Mouse (Mus musculus) testis, adult 2 months (tissue): ENCODE measurements around the gene Msmo1. TPM values are rescaled to one million over a fixed set of nuclear protein-coding genes. Genes with fewer than 3 reads are reported as not detected.

Experiments used
- H3K27ac ChIP-seq: fragments of 200-500 bp; 2 replicates; pipeline ENCODE4 v1.5.1; 2012; ENCODE audit warnings: low read depth, low read length; ENCODE audit not compliant: control insufficient read depth, insufficient read depth
- H3K27me3 ChIP-seq: fragments of 200-500 bp; 2 replicates; pipeline ENCODE4 v1.6.1; 2012; ENCODE audit warnings: mild to moderate bottlenecking, low read length, moderate library complexity; ENCODE audit not compliant: control insufficient read depth, insufficient read depth
- H3K36me3 ChIP-seq: fragments of 200-500 bp; 2 replicates; pipeline ENCODE4 v1.6.1; 2012; ENCODE audit warnings: mild to moderate bottlenecking, low read length; ENCODE audit not compliant: control insufficient read depth, insufficient read depth
- H3K4me1 ChIP-seq: fragments of 200-500 bp; 2 replicates; pipeline ENCODE4 v1.6.1; 2012; ENCODE audit warnings: low read length; ENCODE audit not compliant: control insufficient read depth, insufficient read depth
- H3K4me3 ChIP-seq: fragments of 200-500 bp; 2 replicates; pipeline ENCODE4 v1.5.1; 2012; ENCODE audit warnings: low read depth, mild to moderate bottlenecking, low read length, moderate library complexity, mixed read lengths; ENCODE audit not compliant: control insufficient read depth
- CTCF ChIP-seq: fragments of 200-500 bp; IDR thresholded peaks from 2 replicates; pipeline ENCODE4 v1.5.1; 2012; ENCODE audit warnings: low read depth, mild to moderate bottlenecking, inconsistent platforms, low read length, moderate library complexity; ENCODE audit not compliant: control insufficient read depth, insufficient read depth, insufficient replicate concordance
- POLR2A ChIP-seq: fragments of 200-500 bp; IDR thresholded peaks from 2 replicates; pipeline ENCODE4 v1.6.1; 2012; ENCODE audit warnings: low read depth, mild to moderate bottlenecking, inconsistent platforms, low read length, moderate library complexity; ENCODE audit not compliant: control insufficient read depth
- polyA plus RNA-seq: library from polyadenylated mRNA; depleted of rRNA; stranded (reverse); fragments of >200 nt; gene quantifications from 2 replicates; pipeline ENCODE4 v1.2.3, GENCODE M21; 2012

Gene Msmo1
- polyA plus RNA-seq, 1 experiment: 9.9 TPM

DNA sequence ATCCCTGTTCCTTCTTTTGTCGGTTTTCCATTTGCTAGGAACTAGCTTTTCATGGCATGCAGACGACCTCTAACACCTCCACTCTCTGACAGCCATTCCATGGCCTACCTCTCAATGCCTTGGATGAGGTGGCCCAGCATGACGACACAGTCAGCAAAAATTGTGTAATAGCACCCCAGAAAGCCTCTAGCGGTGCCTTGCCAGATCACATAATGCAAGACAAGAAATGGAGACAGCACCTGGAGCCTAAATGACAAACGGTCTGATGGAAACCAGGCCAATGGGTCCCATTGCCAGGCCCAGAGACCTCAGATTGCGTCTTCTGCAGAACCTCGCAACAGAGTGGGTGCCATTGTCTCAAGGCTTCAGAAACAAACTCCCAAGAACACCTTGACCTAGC, 21.1 kb downstream of the Msmo1 start:
- no peaks in the 10 kb centered on the region for H3K36me3 ChIP-seq
- peaks cover 3% of the 10 kb centered on the region; the same call in 1 of the 2 replicates for H3K4me1 ChIP-seq
- no peak overlapping the region; the same call in 1 of the 2 replicates for H3K4me3 ChIP-seq
- H3K27me3 ChIP-seq: no peaks in the 10 kb centered on the region
- no peak overlapping the region for H3K27ac ChIP-seq
- TF ChIP-seq POLR2A (no peak), CTCF (no peak)

DNA sequence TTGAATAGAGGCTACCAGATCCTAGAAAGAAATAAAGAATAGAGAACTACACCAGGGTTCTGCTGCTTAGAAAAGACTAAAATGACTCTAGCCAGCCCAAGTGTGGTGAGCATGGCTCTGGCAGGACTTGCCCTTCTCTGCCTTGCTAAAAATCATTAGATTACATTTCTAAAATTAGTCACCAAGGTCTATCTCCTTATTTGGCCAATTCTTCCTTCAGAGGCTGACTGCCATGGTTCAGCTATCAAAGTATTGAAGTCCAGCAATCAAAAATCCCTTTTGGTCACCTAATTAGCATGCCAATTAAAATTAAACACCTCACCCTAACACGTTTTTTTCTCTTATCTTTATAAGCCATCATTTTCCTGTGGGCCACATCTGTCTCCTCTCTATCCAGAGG, 22.0 kb downstream of the Msmo1 start:
- H3K27ac ChIP-seq: no peak overlapping the region
- H3K36me3 ChIP-seq: no peaks in the 10 kb centered on the region
- H3K4me1 ChIP-seq: peaks cover 3% of the 10 kb centered on the region; the same call in 1 of the 2 replicates
- TF ChIP-seq POLR2A (no peak), CTCF (no peak)
- H3K4me3 ChIP-seq: no peak overlapping the region
- no peaks in the 10 kb centered on the region for H3K27me3 ChIP-seq

DNA sequence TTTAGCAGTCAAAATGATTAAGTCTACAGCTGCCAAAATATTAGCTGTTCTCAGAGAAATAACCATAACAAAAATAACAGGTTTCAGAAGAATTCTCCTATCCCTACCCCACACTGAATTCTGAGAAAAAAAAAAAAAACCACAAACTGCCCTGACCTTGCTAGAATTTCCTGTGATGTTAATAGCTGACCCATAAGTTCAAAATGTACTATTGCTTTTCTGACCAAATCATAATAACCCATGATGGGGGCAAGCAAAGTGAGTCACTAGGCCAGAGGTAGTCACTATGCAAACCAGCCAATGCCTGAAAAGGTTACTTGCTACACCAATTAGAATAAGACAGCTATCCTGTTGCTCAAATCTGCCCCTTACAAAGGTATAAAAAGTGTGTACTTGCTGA, 26.1 kb downstream of the Msmo1 start:
- no peaks in the 10 kb centered on the region for H3K36me3 ChIP-seq
- no peak overlapping the region for H3K4me3 ChIP-seq
- no peaks in the 10 kb centered on the region for H3K27me3 ChIP-seq
- TF ChIP-seq CTCF (no peak), POLR2A (no peak)
- H3K27ac ChIP-seq: no peak overlapping the region
- peaks cover 2% of the 10 kb centered on the region; the same call in 1 of the 2 replicates for H3K4me1 ChIP-seq

- Histone ChIP-seq H3K36me3 (no peaks in the 10 kb centered on the region), H3K27me3 (no peaks in the 10 kb centered on the region), H3K4me3 (no peak overlapping the region), H3K4me1 (no peaks in the 10 kb centered on the region), H3K27ac (no peak overlapping the region)
- TF ChIP-seq CTCF (no peak), POLR2A (no peak)
Observed at GRCm38 (mm10) chr8:64703191-64703590, 30.4 kb downstream of the Msmo1 start.

- Histone ChIP-seq H3K4me3 (peak within 1 kb of the TSS; percentile 82), H3K27me3 (no peaks in the 10 kb centered on the region), H3K36me3 (no peaks in the 10 kb centered on the region), H3K27ac (peak within 1 kb of the TSS; percentile 30; the same call in 1 of the 2 replicates), H3K4me1 (peaks cover 6% of the 10 kb centered on the region)
- TF ChIP-seq CTCF (peak; percentile 52; the same call in 1 of the 2 replicates), POLR2A (no peak)
Observed at GRCm38 (mm10) chr8:64692651-64693201, 40.9 kb downstream of the Msmo1 start, which contains the start of gene Cpe. Cpe (minus strand) TSS chr8:64693054.

DNA sequence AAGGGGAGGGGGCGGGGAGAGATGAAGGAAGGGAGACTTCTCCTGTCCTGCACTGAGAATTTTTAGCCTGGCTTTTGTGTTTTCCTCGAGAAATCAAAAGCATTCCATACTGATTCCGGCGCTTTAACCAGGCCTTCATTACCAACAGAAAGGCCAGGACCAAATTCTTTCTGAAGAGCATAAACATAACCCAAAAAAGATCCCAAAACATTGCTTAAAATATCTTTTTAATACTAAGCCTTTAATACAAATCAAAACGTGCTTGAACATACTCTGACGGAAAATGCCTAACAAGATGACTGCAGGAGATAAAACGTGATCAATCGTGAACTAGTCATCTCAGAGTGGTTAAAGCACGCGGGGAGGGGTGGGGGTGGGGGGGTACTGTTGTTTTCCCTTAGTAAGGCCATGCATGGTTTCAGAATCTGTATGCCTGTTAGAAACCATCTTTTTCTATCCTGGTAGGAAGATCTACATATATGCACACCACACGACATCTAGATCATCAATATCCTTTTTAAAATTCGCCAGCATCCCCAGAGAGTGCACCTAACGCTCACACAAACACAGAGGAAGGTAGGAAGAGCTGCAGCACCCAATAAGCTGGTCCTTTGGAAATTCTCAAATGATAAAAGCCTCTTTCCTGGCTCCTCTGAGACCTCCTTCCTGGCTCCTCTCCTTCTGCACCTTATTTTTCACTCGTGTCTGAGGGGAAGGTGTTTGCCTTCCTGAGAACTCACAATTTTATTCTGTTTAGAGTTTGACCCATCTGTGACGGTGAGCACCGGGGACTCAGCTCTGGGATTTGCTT, 41.8 kb downstream of the Msmo1 start:
- H3K27ac ChIP-seq: no peak overlapping the region
- H3K27me3 ChIP-seq: no peaks in the 10 kb centered on the region
- H3K4me1 ChIP-seq: peaks cover 6% of the 10 kb centered on the region

GRCm38 (mm10) chr8:64690845-64691244, 42.7 kb downstream of the Msmo1 start:
- H3K27ac ChIP-seq: no peak overlapping the region
- TF ChIP-seq CTCF (no peak), POLR2A (no peak)
- H3K27me3 ChIP-seq: no peaks in the 10 kb centered on the region
- H3K4me3 ChIP-seq: no peak overlapping the region
- no peaks in the 10 kb centered on the region for H3K36me3 ChIP-seq
- peaks cover 6% of the 10 kb centered on the region for H3K4me1 ChIP-seq

More for the DNA sequence above, 41.8 kb downstream of the Msmo1 start:
- no peak for TF ChIP-seq CTCF
- no peak for TF ChIP-seq POLR2A
- H3K4me3 ChIP-seq: peak overlapping the region; percentile 82
- H3K36me3 ChIP-seq: no peaks in the 10 kb centered on the region
